In genomic region chr6:124809052-124809774, GRCm38 (mm10) we compare ENCODE assay signal across 8 mouse cellular contexts. TPM values are rescaled to one million over a fixed set of nuclear protein-coding genes. Genes with fewer than 3 reads are reported as not detected.
A peak's percentile ranks its signal among the peaks of the same experiment; 100 is the strongest.
DNase-seq lines count a peak whose midpoint lies in the region; ATAC-seq and TF ChIP-seq lines count a peak whose summit lies in the region.

No protein-coding gene starts in this region.

- H3K4me3 ChIP-seq in CH12.LX (replicated peaks in 1 of 3; ENCODE audit: low read depth in 2 of 3, low read length in 2 of 3, poor library complexity in 1 of 3): peak overlapping the region in 2 of 3 experiments; percentile 30 to 66
- H3K4me3 ChIP-seq in heart, embryonic 15.5 days: peak overlapping the region; percentile 57
- peak overlapping the region; percentile 94 for H3K4me3 ChIP-seq in lung, adult 2 months (replicated peaks; ENCODE audit: extremely low read depth, low read depth, low read length)
- H3K4me3 ChIP-seq in neural tube, embryonic 14.5 days (ENCODE audit: low read depth, low read length): peak overlapping the region; percentile 40

- H3K27ac ChIP-seq in CH12.LX (ENCODE audit: insufficient read depth, low read depth): peak overlapping the region; percentile 47
- peak overlapping the region; percentile 91 for H3K27ac ChIP-seq in heart, embryonic 15.5 days
- H3K27ac ChIP-seq in neural tube, embryonic 14.5 days (ENCODE audit: low read depth, low read length): peak overlapping the region; percentile 64; the same call in 1 of the 2 replicates

- in situ Hi-C loops in CH12.LX (cut with MboI; ENCODE audit: low pct_ligation_motif_present, low pct_unique_long_range_greater_than_20kb, low sequenced_read_pairs): no loop called here

- no peak for TF ChIP-seq POLR2A in CH12.LX (IDR thresholded peaks at IDR 0.05; ENCODE audit: low read depth, low read length)
- TF ChIP-seq POLR2A in brain, embryonic 14.5 days (IDR thresholded peaks at IDR 0.05; ENCODE audit: borderline replicate concordance, extremely low read depth, insufficient read depth, insufficient read length, poor library complexity, severe bottlenecking): no peak
- 0 out of 2 replicates have a peak, but pooled peaks have one; percentile 4 for TF ChIP-seq POLR2A in lung, adult 2 months (IDR thresholded peaks at IDR 0.05; ENCODE audit: borderline replicate concordance, extremely low read depth, low read depth, low read length)

- no peaks in the 10 kb centered on the region for H3K27me3 ChIP-seq in CH12.LX (replicated peaks)
- H3K27me3 ChIP-seq in heart, embryonic 15.5 days: no peaks in the 10 kb centered on the region
- H3K27me3 ChIP-seq in neural tube, embryonic 14.5 days (ENCODE audit: control insufficient read depth, insufficient read depth, low read length): no peaks in the 10 kb centered on the region

- peaks cover 1 to 48% of the 10 kb centered on the region in 2 experiments for H3K4me1 ChIP-seq in CH12.LX (ENCODE audit: control insufficient read depth in 1 of 2, insufficient read depth in 2 of 2)
- peaks cover 58% of the 10 kb centered on the region for H3K4me1 ChIP-seq in heart, embryonic 15.5 days (replicated peaks)
- peaks cover 20% of the 10 kb centered on the region for H3K4me1 ChIP-seq in lung, adult 2 months (ENCODE audit: control insufficient read depth, insufficient read depth, low read length)
- peaks cover 27% of the 10 kb centered on the region for H3K4me1 ChIP-seq in neural tube, embryonic 14.5 days (ENCODE audit: control insufficient read depth, insufficient read depth, low read length)

- no peak for DNase-seq in CH12.LX (ENCODE audit: extremely low read depth)
- DNase-seq in brain, embryonic 14.5 days (ENCODE audit: low read depth): peak; percentile 82
- DNase-seq in kidney, postnatal 14 days: peak; percentile 91
- DNase-seq in lung, adult 2 months: peak; percentile 84
- DNase-seq in testis, postnatal 14 days (ENCODE audit: low spot score): peak; percentile 62

- peak overlapping the region; percentile 26 for H3K4me2 ChIP-seq in CH12.LX (ENCODE audit: insufficient read depth, low read depth, poor library complexity, severe bottlenecking)
- peak overlapping the region; percentile 86 for H3K4me2 ChIP-seq in heart, embryonic 15.5 days
- peak overlapping the region; percentile 66 for H3K4me2 ChIP-seq in neural tube, embryonic 14.5 days (ENCODE audit: low read depth, low read length)

- H3K9ac ChIP-seq in CH12.LX (ENCODE audit: insufficient read depth, low read depth): peak overlapping the region; percentile 62
- peak overlapping the region; percentile 75 for H3K9ac ChIP-seq in heart, embryonic 15.5 days
- H3K9ac ChIP-seq in neural tube, embryonic 14.5 days (replicated peaks; ENCODE audit: low read depth, low read length): peak overlapping the region; percentile 59

- dilution Hi-C loops in CH12.LX (cut with MboI; ENCODE audit: extremely low pct_ligation_motif_present, extremely low pct_unique_long_range_greater_than_20kb, low sequenced_read_pairs): no loop called here

- TF ChIP-seq RAD21 in CH12.LX (IDR thresholded peaks at IDR 0.05; ENCODE audit: low read depth, low read length): peak; percentile 32

- under 1% methylated on average over 35 of the region's 35 CpGs for WGBS in heart, embryonic 15.5 days
- whole genome bisulfite sequencing in lung, adult 2 months: under 1% methylated on average over 35 of the region's 35 CpGs
- under 1% methylated on average over 35 of the region's 35 CpGs for whole genome bisulfite sequencing in neural tube, embryonic 14.5 days

- TF ChIP-seq CTCF in CH12.LX (conservative IDR thresholded peaks at IDR 0.05 in 1 of 2, IDR thresholded peaks at IDR 0.05 in 1 of 2; ENCODE audit: low read depth in 2 of 2, low read length in 2 of 2): peak in 1 of 2 experiments; percentile 68; a peak in 2 of 4 replicates
- TF ChIP-seq CTCF in brain, embryonic 14.5 days (IDR thresholded peaks at IDR 0.05; ENCODE audit: borderline replicate concordance, extremely low read depth, insufficient read depth, insufficient read length): peak; percentile 67
- TF ChIP-seq CTCF in lung, adult 2 months (IDR thresholded peaks at IDR 0.05; ENCODE audit: insufficient read depth, low read length): peak; percentile 45

- peaks cover 23% of the 10 kb centered on the region for H3K79me2 ChIP-seq in CH12.LX (replicated peaks; ENCODE audit: control insufficient read depth, extremely low read depth, insufficient read depth, poor library complexity, severe bottlenecking)

- no peaks in the 10 kb centered on the region for H3K9me3 ChIP-seq in CH12.LX (replicated peaks; ENCODE audit: low read length)
- no peaks in the 10 kb centered on the region for H3K9me3 ChIP-seq in heart, embryonic 15.5 days (replicated peaks)
- no peaks in the 10 kb centered on the region for H3K9me3 ChIP-seq in neural tube, embryonic 14.5 days (ENCODE audit: control insufficient read depth, low read length)

- peak; percentile 74 for ATAC-seq in erythroblast, adult 5-6 weeks (replicated peaks; ENCODE audit: low FRiP score, poor library complexity, severe bottlenecking)
- ATAC-seq in heart, embryonic 15.5 days (replicated peaks; ENCODE audit: insufficient number of reproducible peaks, insufficient read depth, low FRiP score, low read depth): peak; percentile 30
- peak; percentile 4; the same call in 1 of the 2 replicates for ATAC-seq in neural tube, embryonic 14.5 days (ENCODE audit: low read depth)

- H3K36me3 ChIP-seq in CH12.LX (replicated peaks in 1 of 2; ENCODE audit: control insufficient read depth in 1 of 2, insufficient read depth in 1 of 2, low read length in 1 of 2): peaks cover 23 to 52% of the 10 kb centered on the region in 2 experiments
- H3K36me3 ChIP-seq in heart, embryonic 15.5 days: peaks cover 23% of the 10 kb centered on the region
- H3K36me3 ChIP-seq in neural tube, embryonic 14.5 days (ENCODE audit: control insufficient read depth, insufficient read depth, low read length): peaks cover 9% of the 10 kb centered on the region

- no peak for TF ChIP-seq EP300 in CH12.LX (IDR thresholded peaks at IDR 0.05; ENCODE audit: low read length)

TF ChIP-seq in CH12.LX, 34 proteins besides CTCF, POLR2A, EP300 and RAD21 (continues in another document):
- TF ChIP-seq SMC3 (IDR thresholded peaks at IDR 0.05; ENCODE audit: low read depth, low read length) (peak; percentile 37), ETS1 (conservative IDR thresholded peaks at IDR 0.05; ENCODE audit: low read depth, low read length) (no peak)

RNA-seq across cellular contexts. Expression of gene Spsb2, which starts 0.8 kb away (rescaled TPM):
- total RNA-seq in CH12.LX (2012; rRNA removed): 2.1 and 2.4 TPM in 2 replicates
- not detected in 2 replicates for total RNA-seq in CH12.LX (2014; rRNA removed)
- polyA plus RNA-seq in CH12.LX (2012; ENCODE audit: insufficient read length, low read depth): 3.3 and 3.4 TPM in 2 replicates
- polyA plus RNA-seq in brain, embryonic 14.5 days (2012; rRNA removed): 5.3 and 5.7 TPM in 2 replicates
- 0.58 TPM in 1 of 2 replicates, not detected in the other for total RNA-seq in erythroblast, adult 5-6 weeks (2015; ENCODE audit: low replicate concordance)
- 2.6 and 4.3 TPM in 2 replicates for total RNA-seq in erythroblast, adult 5-6 weeks (2017; ENCODE audit: low replicate concordance)
- polyA plus RNA-seq in heart, embryonic 15.5 days (2015; fragmentation: Nextera tagmentation; extraction: Ambion mirVana): 7.0 and 9.8 TPM in 2 replicates
- 20.2 and 22.4 TPM in 2 replicates for polyA plus RNA-seq in lung, adult 2 months (2012; rRNA removed)
- polyA plus RNA-seq in neural tube, embryonic 14.5 days (2014; fragmentation: Nextera tagmentation; extraction: Ambion mirVana): 3.9 and 4.4 TPM in 2 replicates

RNA-seq across cellular contexts. Expression of gene Tpi1, which starts 4.9 kb away (rescaled TPM):
- total RNA-seq in CH12.LX (2012; rRNA removed): 733 and 1,303 TPM in 2 replicates
- total RNA-seq in CH12.LX (2014; rRNA removed): 1,570 and 1,645 TPM in 2 replicates
- 758 and 807 TPM in 2 replicates for polyA plus RNA-seq in CH12.LX (2012; ENCODE audit: insufficient read length, low read depth)
- polyA plus RNA-seq in brain, embryonic 14.5 days (2012; rRNA removed): 318 and 333 TPM in 2 replicates
- total RNA-seq in erythroblast, adult 5-6 weeks (2015; ENCODE audit: low replicate concordance): 37.3 and 44.3 TPM in 2 replicates
- 30.0 and 31.0 TPM in 2 replicates for total RNA-seq in erythroblast, adult 5-6 weeks (2017; ENCODE audit: low replicate concordance)
- polyA plus RNA-seq in heart, embryonic 15.5 days (2015; fragmentation: Nextera tagmentation; extraction: Ambion mirVana): 1,247 and 1,352 TPM in 2 replicates
- 117 and 218 TPM in 2 replicates for polyA plus RNA-seq in lung, adult 2 months (2012; rRNA removed)
- polyA plus RNA-seq in neural tube, embryonic 14.5 days (2014; fragmentation: Nextera tagmentation; extraction: Ambion mirVana): 393 and 412 TPM in 2 replicates

RNA-seq across cellular contexts. Expression of gene Usp5, which starts 20.1 kb away (rescaled TPM):
- total RNA-seq in CH12.LX (2012; rRNA removed) (107 and 126 TPM in 2 replicates), CH12.LX (2014; rRNA removed) (75.7 and 79.8 TPM in 2 replicates)
- 96.5 and 103 TPM in 2 replicates for polyA plus RNA-seq in CH12.LX (2012; ENCODE audit: insufficient read length, low read depth)
- 157 and 162 TPM in 2 replicates for polyA plus RNA-seq in brain, embryonic 14.5 days (2012; rRNA removed)
- 10.0 and 34.6 TPM in 2 replicates for total RNA-seq in erythroblast, adult 5-6 weeks (2015; ENCODE audit: low replicate concordance)
- total RNA-seq in erythroblast, adult 5-6 weeks (2017; ENCODE audit: low replicate concordance): 22.0 and 29.6 TPM in 2 replicates
- 87.2 and 114 TPM in 2 replicates for polyA plus RNA-seq in heart, embryonic 15.5 days (2015; fragmentation: Nextera tagmentation; extraction: Ambion mirVana)
- polyA plus RNA-seq in lung, adult 2 months (2012; rRNA removed): 58.1 and 73.2 TPM in 2 replicates
- 162 and 171 TPM in 2 replicates for polyA plus RNA-seq in neural tube, embryonic 14.5 days (2014; fragmentation: Nextera tagmentation; extraction: Ambion mirVana)

RNA-seq across cellular contexts. Expression of gene Cdca3, which starts 20.1 kb away (rescaled TPM):
- total RNA-seq in CH12.LX (2012; rRNA removed) (116 and 117 TPM in 2 replicates), CH12.LX (2014; rRNA removed) (188 and 229 TPM in 2 replicates)
- 171 and 224 TPM in 2 replicates for polyA plus RNA-seq in CH12.LX (2012; ENCODE audit: insufficient read length, low read depth)
- polyA plus RNA-seq in brain, embryonic 14.5 days (2012; rRNA removed): 49.5 and 122 TPM in 2 replicates
- total RNA-seq in erythroblast, adult 5-6 weeks (2015; ENCODE audit: low replicate concordance): 65.8 and 68.0 TPM in 2 replicates
- 58.5 and 73.8 TPM in 2 replicates for total RNA-seq in erythroblast, adult 5-6 weeks (2017; ENCODE audit: low replicate concordance)
- 117 and 128 TPM in 2 replicates for polyA plus RNA-seq in heart, embryonic 15.5 days (2015; fragmentation: Nextera tagmentation; extraction: Ambion mirVana)
- polyA plus RNA-seq in lung, adult 2 months (2012; rRNA removed): 3.5 and 6.7 TPM in 2 replicates
- polyA plus RNA-seq in neural tube, embryonic 14.5 days (2014; fragmentation: Nextera tagmentation; extraction: Ambion mirVana): 16.8 and 16.9 TPM in 2 replicates

RNA-seq across cellular contexts. Expression of gene Lrrc23, which starts 29.7 kb away (rescaled TPM):
- total RNA-seq in CH12.LX (2012; rRNA removed) (not detected in 2 replicates), CH12.LX (2014; rRNA removed) (not detected in 2 replicates)
- polyA plus RNA-seq in CH12.LX (2012; ENCODE audit: insufficient read length, low read depth): 0.20 TPM in 1 of 2 replicates, not detected in the other
- 5.6 and 8.7 TPM in 2 replicates for polyA plus RNA-seq in brain, embryonic 14.5 days (2012; rRNA removed)
- total RNA-seq in erythroblast, adult 5-6 weeks (2015; ENCODE audit: low replicate concordance): not detected in 2 replicates
- total RNA-seq in erythroblast, adult 5-6 weeks (2017; ENCODE audit: low replicate concordance): not detected in 2 replicates
- 0.83 and 1.0 TPM in 2 replicates for polyA plus RNA-seq in heart, embryonic 15.5 days (2015; fragmentation: Nextera tagmentation; extraction: Ambion mirVana)
- 26.2 and 35.8 TPM in 2 replicates for polyA plus RNA-seq in lung, adult 2 months (2012; rRNA removed)
- polyA plus RNA-seq in neural tube, embryonic 14.5 days (2014; fragmentation: Nextera tagmentation; extraction: Ambion mirVana): 0.67 and 0.92 TPM in 2 replicates

Comparison
In these comparisons a context has a peak if more than half of its experiments do, and no peak if none do; other contexts are left out.
1. H3K4me2 ChIP-seq: peak in every context shown above with its lines; median percentile 86 in heart, embryonic 15.5 days; 66 in neural tube, embryonic 14.5 days; 26 in CH12.LX.
2. H3K4me3 ChIP-seq: peak in every context shown above with its lines; median percentile 94 in lung, adult 2 months; 57 in heart, embryonic 15.5 days; 48 in CH12.LX; 40 in neural tube, embryonic 14.5 days.
3. ATAC-seq: peak in every context shown above with its lines; median percentile 74 in erythroblast, adult 5-6 weeks; 30 in heart, embryonic 15.5 days; 4 in neural tube, embryonic 14.5 days.